Mouse (Mus musculus) bone marrow macrophage, adult 2 months (primary cell): ENCODE data around the gene Vwa7. TPM values are rescaled to one million over a fixed set of nuclear protein-coding genes. Genes with fewer than 3 reads are reported as not detected.
"Not testable (repeated sequence)": the region's sequence is repeated elsewhere in the genome, so short reads cannot be mapped to it uniquely, and the experiment has no call there.

ENCODE experiments used
- H3K27ac ChIP-seq: 2 replicates; pipeline ENCODE4 v1.5.1; 2012; ENCODE audit warnings: low read depth, low read length; ENCODE audit not compliant: insufficient read depth
- H3K4me1 ChIP-seq: 2 replicates; pipeline ENCODE4 v1.6.1; 2012; ENCODE audit warnings: low read length; ENCODE audit not compliant: control insufficient read depth, insufficient read depth
- H3K4me3 ChIP-seq: 2 replicates; pipeline ENCODE4 v1.5.1; 2012; ENCODE audit warnings: mild to moderate bottlenecking, low read length, moderate library complexity; ENCODE audit not compliant: insufficient read depth
- CTCF ChIP-seq: IDR thresholded peaks from 2 replicates; pipeline ENCODE4 v1.5.1; 2012; ENCODE audit warnings: low read depth, mild to moderate bottlenecking, low read length, moderate library complexity
- POLR2A ChIP-seq: IDR thresholded peaks from 2 replicates; pipeline ENCODE4 v1.6.1; 2012; ENCODE audit warnings: mild to moderate bottlenecking, low read depth, low read length, borderline replicate concordance
- polyA plus RNA-seq: library from polyadenylated mRNA; stranded (reverse); fragments of >200 nt; gene quantifications from 2 replicates; pipeline ENCODE4 v1.2.4, GENCODE M21; 2012; ENCODE audit not compliant: missing spikeins, insufficient read depth, insufficient read length

The Vwa7 gene
- polyA plus RNA-seq, 1 experiment: 0.34 TPM

- Histone ChIP-seq H3K4me3 (no peak overlapping the region), H3K4me1 (peaks cover 16% of the 10 kb centered on the region), H3K27ac (no peak overlapping the region)
- TF ChIP-seq POLR2A (no peak), CTCF (no peak)
These were observed 14.9 kb downstream of the Vwa7 start for GRCm38 (mm10) chr17:35031272-35031671.

- no peak for TF ChIP-seq POLR2A
- TF ChIP-seq CTCF: no peak
- Histone ChIP-seq H3K4me1 (peaks cover 16% of the 10 kb centered on the region), H3K27ac (no peak overlapping the region), H3K4me3 (no peak overlapping the region)
These were observed 15.5 kb downstream of the Vwa7 start for GRCm38 (mm10) chr17:35031880-35032279.

GRCm38 (mm10) chr17:35032323-35032870 lies 16.0 kb downstream of the Vwa7 start:
- TF ChIP-seq POLR2A (no peak), CTCF (0 out of 2 replicates have a peak, but pooled peaks have one; percentile 8)
- Histone ChIP-seq H3K4me3 (no peak overlapping the region), H3K4me1 (peaks cover 16% of the 10 kb centered on the region), H3K27ac (no peak overlapping the region)

GRCm38 (mm10) chr17:35033703-35034102 lies 17.3 kb downstream of the Vwa7 start:
- H3K4me1 ChIP-seq: peaks cover 16% of the 10 kb centered on the region
- not testable (repeated sequence) for H3K27ac ChIP-seq, H3K4me3 ChIP-seq

- H3K4me1 ChIP-seq: peaks cover 16% of the 10 kb centered on the region
- TF ChIP-seq POLR2A (no peak), CTCF (no peak)
- no peak overlapping the region for H3K4me3 ChIP-seq
- no peak overlapping the region for H3K27ac ChIP-seq
These were observed 18.5 kb downstream of the Vwa7 start for GRCm38 (mm10) chr17:35034896-35035295.

- TF ChIP-seq CTCF (no peak), POLR2A (no peak)
- H3K4me1 ChIP-seq: peaks cover 26% of the 10 kb centered on the region
- no peak overlapping the region for H3K4me3 ChIP-seq
- H3K27ac ChIP-seq: no peak overlapping the region
These were observed 22.9 kb downstream of the Vwa7 start for GRCm38 (mm10) chr17:35039121-35039873.

GRCm38 (mm10) chr17:35043794-35044193 lies 27.4 kb downstream of the Vwa7 start:
- Histone ChIP-seq H3K27ac (no peak overlapping the region), H3K4me3 (no peak overlapping the region), H3K4me1 (peaks cover 46% of the 10 kb centered on the region)
- TF ChIP-seq CTCF (no peak), POLR2A (no peak)

GRCm38 (mm10) chr17:35044904-35045806 lies 28.8 kb downstream of the Vwa7 start:
- H3K4me3 ChIP-seq: peak overlapping the region; percentile 65
- no peak for TF ChIP-seq POLR2A
- no peak for TF ChIP-seq CTCF
- H3K27ac ChIP-seq: peak overlapping the region; percentile 85
- H3K4me1 ChIP-seq: peaks cover 50% of the 10 kb centered on the region

GRCm38 (mm10) chr17:35045807-35046680 lies 29.7 kb downstream of the Vwa7 start:
- peaks cover 50% of the 10 kb centered on the region for H3K4me1 ChIP-seq
- no peak for TF ChIP-seq CTCF
- H3K27ac ChIP-seq: peak overlapping the region; percentile 85
- H3K4me3 ChIP-seq: peak overlapping the region; percentile 65
